Mouse (Mus musculus) liver, embryonic 14 days (tissue): ENCODE measurements around the gene Htr3b. TPM values are rescaled to one million over a fixed set of nuclear protein-coding genes. Genes with fewer than 3 reads are reported as not detected.

Source experiments
- polyA plus RNA-seq: library from polyadenylated mRNA; depleted of rRNA; stranded (reverse); fragments of >200 nt; gene quantifications from 2 replicates; pipeline ENCODE4 v1.2.3, GENCODE M21; 2012; rRNA removed

Gene Htr3b
- polyA plus RNA-seq, result not detected in 2 replicates

GRCm38 (mm10) chr9:48964587-48965040 is at the start of gene Htr3b:
Htr3b (minus strand) TSS chr9:48964990.

GRCm38 (mm10) chr9:48984845-48985707 is 20.3 kb upstream of the Htr3b start, which contains the start of gene Usp28:
Usp28 (plus strand) TSS chr9:48985375.

GRCm38 (mm10) chr9:48910885-48911537 is 53.8 kb downstream of the Htr3b start, which contains the start of gene Htr3a:
Htr3a (minus strand) TSS chr9:48911099.

Other genes with a start within 250 kb of the Htr3b start
- 0.27 and 0.32 TPM in 2 replicates for gene Zbtb16, start 128.8 kb downstream of the Htr3b start, polyA plus RNA-seq
- gene Htr3a, start 53.9 kb downstream of the Htr3b start, polyA plus RNA-seq, result 0.01 TPM in 1 of 2 replicates, not detected in the other
- gene Usp28, start 20.4 kb upstream of the Htr3b start, polyA plus RNA-seq, result 2.6 and 4.2 TPM in 2 replicates
- 17.3 and 20.4 TPM in 2 replicates for gene Zw10, start 90.6 kb upstream of the Htr3b start, polyA plus RNA-seq
- gene Tmprss5, start 116.3 kb upstream of the Htr3b start, polyA plus RNA-seq, result 0.01 and 0.02 TPM in 2 replicates